Mouse (Mus musculus): ENCODE measurements around the gene Smyd3. TPM values are rescaled to one million over a fixed set of nuclear protein-coding genes. Genes with fewer than 3 reads are reported as not detected.

The Smyd3 gene
- polyA plus RNA-seq, 1 experiment = 9.6 TPM

DNA sequence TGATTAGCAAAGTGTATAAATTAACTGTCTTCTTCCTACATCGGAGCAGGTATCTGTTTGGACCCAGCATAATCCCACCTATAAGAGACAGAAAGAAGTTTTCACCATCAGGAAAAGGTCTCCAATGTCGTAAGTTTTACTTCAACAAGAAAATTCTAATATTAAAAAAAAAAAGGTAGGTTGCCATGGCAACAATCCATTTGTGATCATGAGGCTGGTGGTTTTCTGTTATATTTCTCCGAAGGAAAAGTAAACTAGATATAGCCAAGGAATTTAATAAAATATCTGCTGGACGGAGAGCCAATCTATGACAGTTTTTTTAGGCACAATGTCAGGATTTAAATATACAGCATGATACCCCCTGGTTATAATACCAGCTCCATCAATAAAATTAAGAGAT lies 142.9 kb downstream of the Smyd3 start:
- no peak for DNase-seq
- H3K27me3 ChIP-seq (ENCODE audit: control insufficient read depth, insufficient read depth, low read length) = no peaks in the 10 kb centered on the region
- no peak overlapping the region for H3K4me3 ChIP-seq (ENCODE audit: control insufficient read depth, insufficient read depth, low read length)
- 96% methylated on average over 4 of the region's 4 CpGs for WGBS
- no peaks in the 10 kb centered on the region for H3K36me3 ChIP-seq (ENCODE audit: control insufficient read depth, insufficient read depth, low read length)
- no peak for TF ChIP-seq POLR2A (IDR thresholded peaks at IDR 0.05; ENCODE audit: control insufficient read depth, extremely low read depth, insufficient read depth, low read length, poor library complexity)
- TF ChIP-seq CTCF (IDR thresholded peaks at IDR 0.05; ENCODE audit: borderline replicate concordance, control insufficient read depth, extremely low read depth, insufficient read depth, low read length, poor library complexity) = no peak
- no peaks in the 10 kb centered on the region for H3K4me1 ChIP-seq (replicated peaks; ENCODE audit: control insufficient read depth, insufficient read depth, low read length)
- H3K27ac ChIP-seq (ENCODE audit: control insufficient read depth, insufficient read depth, low read length) = no peak overlapping the region

DNA sequence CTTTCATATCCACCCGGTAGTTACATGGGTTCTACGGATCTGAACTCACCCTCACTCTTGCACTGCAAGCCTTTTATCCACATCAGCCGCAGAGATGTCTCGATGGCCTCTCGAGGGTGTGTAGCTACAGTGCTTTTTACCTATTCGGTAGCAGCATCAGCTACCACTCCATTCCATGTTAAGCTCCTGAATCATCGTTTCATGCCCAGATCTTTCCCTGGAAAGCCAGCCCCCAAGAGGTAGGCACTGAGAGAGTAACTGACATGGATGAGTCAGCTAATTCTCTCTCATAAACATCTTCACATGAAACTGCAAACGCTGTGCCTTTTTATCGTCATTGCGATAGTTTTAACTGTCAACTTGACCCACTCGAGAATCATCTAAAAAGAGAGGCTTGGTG lies 143.9 kb downstream of the Smyd3 start:
- 96% methylated on average over 11 of the region's 11 CpGs for WGBS
- H3K36me3 ChIP-seq (ENCODE audit: control insufficient read depth, insufficient read depth, low read length) = no peaks in the 10 kb centered on the region

DNA sequence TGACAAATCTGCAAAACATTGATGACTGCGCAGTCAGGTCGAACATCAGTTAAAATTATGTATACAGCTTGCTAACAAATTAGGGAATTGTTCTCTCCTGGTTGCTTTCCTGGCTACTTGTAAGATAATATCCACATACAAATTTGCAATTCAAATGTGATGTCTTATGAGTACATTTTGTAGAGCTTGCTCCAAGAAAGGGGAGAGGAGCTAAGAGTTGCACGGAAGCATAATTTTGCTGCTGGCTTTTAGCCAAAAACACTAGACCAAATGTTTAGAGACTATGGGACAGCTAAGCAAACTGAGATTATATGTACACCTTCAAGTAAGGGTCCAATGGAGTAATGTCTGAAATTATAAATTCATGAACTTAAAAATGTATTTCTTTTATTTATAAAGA lies 146.7 kb downstream of the Smyd3 start:
- WGBS = 98% methylated on average over 3 of the region's 3 CpGs
- no peaks in the 10 kb centered on the region for H3K4me1 ChIP-seq (replicated peaks; ENCODE audit: control insufficient read depth, insufficient read depth, low read length)
- no peak overlapping the region for H3K27ac ChIP-seq (ENCODE audit: control insufficient read depth, insufficient read depth, low read length)
- H3K36me3 ChIP-seq (ENCODE audit: control insufficient read depth, insufficient read depth, low read length) = no peaks in the 10 kb centered on the region
- H3K4me3 ChIP-seq (ENCODE audit: control insufficient read depth, insufficient read depth, low read length) = no peak overlapping the region
- no peak for TF ChIP-seq POLR2A (IDR thresholded peaks at IDR 0.05; ENCODE audit: control insufficient read depth, extremely low read depth, insufficient read depth, low read length, poor library complexity)
- TF ChIP-seq CTCF (IDR thresholded peaks at IDR 0.05; ENCODE audit: borderline replicate concordance, control insufficient read depth, extremely low read depth, insufficient read depth, low read length, poor library complexity) = no peak
- no peak for DNase-seq
- H3K27me3 ChIP-seq (ENCODE audit: control insufficient read depth, insufficient read depth, low read length) = no peaks in the 10 kb centered on the region

More for the DNA sequence above, 143.9 kb downstream of the Smyd3 start:
- H3K4me1 ChIP-seq (replicated peaks; ENCODE audit: control insufficient read depth, insufficient read depth, low read length) = no peaks in the 10 kb centered on the region
- H3K27me3 ChIP-seq (ENCODE audit: control insufficient read depth, insufficient read depth, low read length) = no peaks in the 10 kb centered on the region
- TF ChIP-seq CTCF (IDR thresholded peaks at IDR 0.05; ENCODE audit: borderline replicate concordance, control insufficient read depth, extremely low read depth, insufficient read depth, low read length, poor library complexity) = no peak
- no peak for TF ChIP-seq POLR2A (IDR thresholded peaks at IDR 0.05; ENCODE audit: control insufficient read depth, extremely low read depth, insufficient read depth, low read length, poor library complexity)
- H3K27ac ChIP-seq (ENCODE audit: control insufficient read depth, insufficient read depth, low read length) = no peak overlapping the region
- no peak for DNase-seq
- no peak overlapping the region for H3K4me3 ChIP-seq (ENCODE audit: control insufficient read depth, insufficient read depth, low read length)

DNA sequence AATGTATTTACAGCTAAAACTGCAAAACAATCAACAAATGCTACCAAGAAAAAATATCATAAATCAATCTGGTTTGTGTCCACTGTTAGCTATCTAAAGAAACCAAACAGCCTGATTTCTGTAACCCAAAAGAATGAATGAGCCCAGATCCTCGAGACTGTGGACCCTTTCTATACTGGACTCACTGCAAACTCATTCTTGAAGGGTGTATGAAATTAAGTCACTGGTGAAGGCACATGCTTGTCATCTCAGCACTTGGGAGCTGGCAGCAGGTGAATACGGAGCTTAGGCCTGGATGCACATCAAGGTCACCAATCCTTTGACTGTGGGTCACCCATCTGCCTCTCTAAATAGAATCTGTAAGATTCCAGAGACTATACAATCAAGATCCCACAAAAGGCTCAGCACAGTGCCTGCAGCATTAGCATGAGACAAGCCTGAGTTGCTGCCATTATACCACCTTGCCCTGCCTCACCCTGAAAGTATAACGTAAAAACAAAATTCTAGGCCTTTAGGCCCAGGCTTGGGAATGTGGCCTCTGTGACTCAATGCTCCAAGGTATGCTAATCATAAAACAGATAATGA lies 149.3 kb downstream of the Smyd3 start:
- no peak for DNase-seq
- TF ChIP-seq POLR2A (IDR thresholded peaks at IDR 0.05; ENCODE audit: control insufficient read depth, extremely low read depth, insufficient read depth, low read length, poor library complexity) = no peak
- TF ChIP-seq CTCF (IDR thresholded peaks at IDR 0.05; ENCODE audit: borderline replicate concordance, control insufficient read depth, extremely low read depth, insufficient read depth, low read length, poor library complexity) = no peak
- 94% methylated on average over 3 of the region's 3 CpGs for WGBS

DNA sequence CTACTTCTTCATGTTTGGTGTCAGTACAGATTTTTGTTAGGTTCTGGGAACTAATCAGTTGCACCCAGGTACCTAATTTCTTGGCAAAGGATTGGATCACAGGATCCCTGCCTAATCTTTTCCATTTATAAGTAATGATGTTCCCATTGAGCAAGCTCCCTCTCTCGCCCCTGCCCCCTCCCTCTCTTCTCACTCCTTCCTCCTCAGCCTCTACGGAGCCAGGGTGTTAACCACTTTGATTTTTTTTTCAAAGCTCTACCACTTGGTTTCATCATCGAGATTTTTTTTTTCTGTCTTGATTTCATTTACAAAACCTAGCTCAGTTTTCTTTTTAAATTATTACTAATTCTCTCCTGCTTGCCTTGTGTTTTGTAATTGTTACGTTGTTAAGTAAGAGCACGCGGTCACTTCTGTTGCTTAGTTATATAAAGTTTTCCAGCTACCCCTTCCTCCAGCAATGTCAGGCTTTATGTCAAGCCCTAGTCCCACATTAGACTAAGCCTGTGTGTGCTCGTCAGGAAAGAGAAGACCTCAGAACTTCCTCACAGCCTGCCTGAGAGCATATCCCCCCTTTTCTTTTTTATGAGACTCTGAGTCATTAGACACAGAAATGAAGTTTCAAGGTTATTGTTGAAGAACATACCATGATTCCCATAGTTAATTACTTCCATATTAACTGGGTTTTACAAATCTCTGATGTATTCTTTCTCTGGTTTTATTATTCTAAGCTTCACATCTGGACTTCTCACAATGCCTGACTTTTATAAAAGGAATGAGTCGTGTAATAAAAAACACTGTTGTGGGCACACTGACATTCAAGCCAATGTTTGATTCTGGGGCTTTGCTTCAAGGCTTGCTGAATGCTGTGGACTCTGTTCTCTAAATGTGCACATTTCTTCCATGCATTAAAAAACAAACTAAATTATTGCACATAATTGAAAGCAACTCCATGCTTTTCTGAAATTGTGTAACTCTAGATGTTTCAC lies 156.1 kb downstream of the Smyd3 start:
- no peak overlapping the region for H3K4me3 ChIP-seq (ENCODE audit: control insufficient read depth, insufficient read depth, low read length)
- H3K4me1 ChIP-seq (replicated peaks; ENCODE audit: control insufficient read depth, insufficient read depth, low read length) = no peaks in the 10 kb centered on the region
- H3K27me3 ChIP-seq (ENCODE audit: control insufficient read depth, insufficient read depth, low read length) = no peaks in the 10 kb centered on the region
- no peak overlapping the region for H3K27ac ChIP-seq (ENCODE audit: control insufficient read depth, insufficient read depth, low read length)
- no peak for DNase-seq
- no peaks in the 10 kb centered on the region for H3K36me3 ChIP-seq (ENCODE audit: control insufficient read depth, insufficient read depth, low read length)
- 33% methylated on average over 8 of the region's 8 CpGs for WGBS
- TF ChIP-seq POLR2A (IDR thresholded peaks at IDR 0.05; ENCODE audit: control insufficient read depth, extremely low read depth, insufficient read depth, low read length, poor library complexity) (no peak), CTCF (IDR thresholded peaks at IDR 0.05; ENCODE audit: borderline replicate concordance, control insufficient read depth, extremely low read depth, insufficient read depth, low read length, poor library complexity) (no peak)

More for the DNA sequence above, 149.3 kb downstream of the Smyd3 start:
- no peaks in the 10 kb centered on the region for H3K4me1 ChIP-seq (replicated peaks; ENCODE audit: control insufficient read depth, insufficient read depth, low read length)
- H3K36me3 ChIP-seq (ENCODE audit: control insufficient read depth, insufficient read depth, low read length) = no peaks in the 10 kb centered on the region
- no peak overlapping the region for H3K4me3 ChIP-seq (ENCODE audit: control insufficient read depth, insufficient read depth, low read length)
- H3K27me3 ChIP-seq (ENCODE audit: control insufficient read depth, insufficient read depth, low read length) = no peaks in the 10 kb centered on the region
- H3K27ac ChIP-seq (ENCODE audit: control insufficient read depth, insufficient read depth, low read length) = no peak overlapping the region

DNA sequence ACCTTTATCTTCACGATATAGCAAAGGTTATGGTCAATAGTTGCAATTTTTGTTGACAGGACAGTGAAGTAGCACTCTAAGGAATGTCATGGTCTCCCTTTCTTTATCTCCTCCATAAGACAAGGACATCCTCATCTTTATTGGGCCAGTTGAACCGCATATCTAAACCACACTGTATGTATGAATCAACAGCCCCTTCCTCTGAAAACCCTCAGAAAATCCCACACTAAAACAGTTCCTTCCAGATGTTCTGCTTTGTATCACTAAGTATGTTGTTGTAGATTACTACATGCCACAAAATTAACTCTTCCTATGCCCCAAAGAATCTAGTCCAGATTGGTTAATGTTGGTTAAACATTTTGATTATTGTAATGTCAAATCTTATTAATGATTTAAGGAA lies 160.7 kb downstream of the Smyd3 start:
- Histone ChIP-seq H3K36me3 (ENCODE audit: control insufficient read depth, insufficient read depth, low read length) (no peaks in the 10 kb centered on the region), H3K4me1 (replicated peaks; ENCODE audit: control insufficient read depth, insufficient read depth, low read length) (no peaks in the 10 kb centered on the region), H3K27ac (ENCODE audit: control insufficient read depth, insufficient read depth, low read length) (no peak overlapping the region), H3K27me3 (ENCODE audit: control insufficient read depth, insufficient read depth, low read length) (no peaks in the 10 kb centered on the region), H3K4me3 (ENCODE audit: control insufficient read depth, insufficient read depth, low read length) (no peak overlapping the region)
- no peak for DNase-seq
- WGBS = 14% methylated on average over 2 of the region's 2 CpGs
- TF ChIP-seq CTCF (IDR thresholded peaks at IDR 0.05; ENCODE audit: borderline replicate concordance, control insufficient read depth, extremely low read depth, insufficient read depth, low read length, poor library complexity) = no peak
- no peak for TF ChIP-seq POLR2A (IDR thresholded peaks at IDR 0.05; ENCODE audit: control insufficient read depth, extremely low read depth, insufficient read depth, low read length, poor library complexity)

Measured in thymus, adult 2 months (tissue).